Mouse (Mus musculus) right cerebral cortex, postnatal 10 days (tissue): ENCODE measurements around the gene Olfr53.
"Not testable (repeated sequence)": the region's sequence is repeated elsewhere in the genome, so short reads cannot be mapped to it uniquely, and the experiment has no call there.

Source experiments
- DNase-seq, 2 experiments: peaks; one replicate each; pipeline ENCODE4 v3.0.0; 2021; ENCODE audit warnings: low spot score in 2 of 2

Olfr53 gene

DNA sequence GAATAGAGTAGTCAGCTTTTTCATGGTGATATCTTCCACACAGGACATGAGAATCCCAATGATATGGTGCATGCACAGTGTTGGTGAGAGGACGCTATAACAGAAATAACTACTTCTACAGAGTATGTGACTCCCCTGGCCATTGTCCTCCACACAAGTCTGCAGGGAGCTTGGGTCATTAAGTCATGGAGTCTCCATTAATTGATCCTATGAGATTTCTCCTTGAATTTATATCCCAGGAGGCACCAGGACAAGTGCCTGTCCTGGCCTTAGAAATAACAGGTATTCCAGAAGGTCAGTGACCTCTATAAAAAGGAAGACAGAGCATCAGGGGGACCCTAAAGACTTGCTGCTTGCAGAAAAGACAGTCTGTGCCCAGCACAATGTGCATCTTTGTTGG lies at the start of gene Olfr53:
Gene Olfr53, plus strand, starts transcription at position 301 of the 400 bp plus-strand sequence.
- no peak for DNase-seq

DNA sequence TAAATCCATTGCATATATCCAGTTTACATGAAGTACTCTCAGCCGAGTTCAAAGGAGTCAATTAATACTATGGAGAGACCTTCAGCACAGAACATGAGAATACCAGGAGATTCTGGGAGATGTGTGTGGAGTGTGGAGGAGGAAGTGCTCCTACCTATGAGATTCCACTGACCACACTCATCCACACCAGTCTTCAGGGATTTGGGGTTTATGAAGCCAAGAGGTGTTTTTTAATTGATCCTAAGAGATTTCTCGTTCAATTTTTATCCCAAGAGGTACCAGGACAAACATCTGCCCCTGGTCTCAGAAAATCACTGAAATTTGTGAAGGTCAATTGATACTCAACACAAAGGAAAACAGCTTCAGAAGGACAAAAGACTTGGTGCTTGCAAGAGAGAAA lies 45.3 kb upstream of the Olfr53 start, which contains the start of gene Olfr46:
Gene Olfr46, plus strand, starts transcription at position 301 of the 400 bp plus-strand sequence.
- DNase-seq = not testable (repeated sequence)

DNA sequence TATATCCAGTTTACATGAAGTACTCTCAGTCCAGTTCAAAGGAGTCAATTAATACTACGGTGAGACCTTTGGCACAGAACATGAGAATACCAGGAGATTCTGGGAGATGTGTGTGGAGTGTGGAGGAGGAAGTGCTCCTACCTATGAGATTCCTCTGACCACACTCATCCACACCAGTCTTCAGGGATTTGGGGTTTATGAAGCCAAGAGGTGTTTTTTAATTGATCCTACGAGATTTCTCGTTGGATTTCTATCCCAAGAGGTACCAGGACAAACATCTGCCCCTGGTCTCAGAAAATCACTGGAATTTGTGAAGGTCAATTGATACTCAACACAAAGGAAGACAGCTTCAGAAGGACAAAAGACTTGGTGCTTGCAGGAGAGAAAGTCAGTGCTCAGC lies 17.6 kb upstream of the Olfr53 start, which contains the start of gene Olfr61:
Gene Olfr61, plus strand, starts transcription at position 301 of the 400 bp plus-strand sequence.
- not testable (repeated sequence) for DNase-seq

DNA sequence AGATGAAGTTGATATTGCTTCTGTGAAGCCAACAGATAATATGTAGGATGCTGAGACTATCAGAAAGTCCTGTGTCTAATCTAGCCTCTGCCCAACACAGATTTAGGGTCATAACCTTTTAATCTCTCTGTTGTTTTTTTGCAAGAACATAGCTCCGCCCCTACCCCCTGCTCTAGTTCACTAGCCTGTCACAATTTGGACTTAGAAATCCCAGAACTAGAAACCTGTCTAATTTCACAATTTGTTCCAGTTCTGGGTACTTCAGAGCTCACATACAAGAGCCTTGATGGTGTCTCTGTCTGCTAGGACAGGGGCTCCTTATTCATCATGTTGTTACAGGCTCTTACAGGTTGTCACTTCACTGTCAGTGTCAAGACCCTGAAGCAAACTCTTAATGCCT lies 15.7 kb upstream of the Olfr53 start:
- no peak for DNase-seq

DNA sequence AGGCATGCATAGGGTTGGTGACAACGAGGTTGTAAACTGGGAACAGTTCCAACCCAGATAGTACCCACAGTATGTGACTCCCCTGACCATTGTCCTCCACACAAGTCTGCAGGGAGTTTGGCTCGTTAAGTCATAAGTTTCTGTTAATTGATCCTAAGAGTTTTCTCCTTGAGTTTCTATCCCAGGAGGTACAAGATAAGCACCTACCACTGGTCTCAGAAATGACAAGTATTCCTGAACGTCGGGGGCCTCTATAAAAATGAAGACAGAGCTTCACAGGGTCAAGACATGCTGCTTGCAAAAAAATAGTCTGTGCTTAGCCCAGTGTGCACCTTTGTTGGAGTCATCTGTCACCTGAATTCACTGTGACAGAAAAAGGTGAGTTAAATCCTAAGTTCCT lies 13.4 kb downstream of the Olfr53 start, which contains the start of gene Olfr539:
Gene Olfr539, plus strand, starts transcription at position 301 of the 400 bp plus-strand sequence.
- no peak for DNase-seq

DNA sequence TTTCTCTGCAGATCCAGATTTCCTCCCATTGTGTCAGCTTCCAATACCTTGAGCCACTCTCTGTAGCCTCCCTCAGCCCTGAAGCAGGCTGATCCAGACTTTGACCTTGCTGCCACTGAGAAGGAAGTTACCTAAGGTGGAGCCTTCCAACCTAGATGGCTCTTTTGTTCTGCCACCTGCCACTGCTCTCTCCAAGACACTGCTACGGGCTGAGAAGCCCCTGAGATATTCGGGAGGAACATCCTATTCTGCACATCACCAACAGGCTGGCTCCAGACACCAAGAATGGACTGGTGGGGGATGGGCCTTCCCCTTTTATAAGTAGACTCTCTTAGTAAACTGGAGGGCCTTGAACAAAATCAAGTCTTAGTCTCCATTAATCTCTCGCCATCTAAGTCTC lies 24.4 kb downstream of the Olfr53 start:
- not testable (repeated sequence) for DNase-seq

DNA sequence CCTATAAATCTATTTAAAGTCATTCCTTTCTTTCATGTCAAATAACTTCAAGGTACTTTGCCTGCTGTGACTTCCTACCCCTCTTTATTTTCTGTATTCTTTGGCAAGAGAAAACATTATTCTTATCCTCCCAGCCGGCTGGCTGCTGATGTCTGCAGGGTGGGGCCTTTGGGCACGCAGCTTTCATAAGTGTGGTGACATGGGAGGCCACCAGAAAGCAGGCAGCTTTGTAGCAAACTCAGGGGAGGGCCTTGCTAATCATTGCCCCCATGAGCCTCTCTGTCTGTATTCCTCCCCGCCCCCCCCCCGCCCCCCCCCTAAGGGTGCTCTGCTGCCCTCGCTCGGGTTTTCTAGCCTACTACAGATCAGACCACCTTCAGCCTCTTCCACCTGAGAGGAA lies 29.6 kb downstream of the Olfr53 start:
- DNase-seq = no peak

DNA sequence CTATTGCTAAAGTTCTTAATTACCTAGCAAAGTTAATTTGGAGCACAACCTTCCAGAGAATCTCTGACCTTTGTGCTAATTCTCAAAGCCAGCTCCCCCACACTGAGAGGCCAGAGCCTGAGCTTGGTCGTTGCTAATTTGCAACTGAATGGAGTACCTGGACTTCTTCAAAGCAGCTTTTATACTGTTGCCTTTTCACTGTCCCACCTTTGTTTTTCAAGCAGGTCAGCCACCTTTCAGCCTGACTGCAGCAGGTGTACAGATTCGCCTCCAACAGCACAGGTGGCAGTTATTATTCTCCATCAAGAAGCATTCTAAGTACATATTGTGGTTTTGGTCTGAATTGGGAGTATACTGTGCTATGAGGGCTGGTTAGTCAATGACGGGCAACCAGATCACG lies 33.3 kb downstream of the Olfr53 start:
- not testable (repeated sequence) for DNase-seq

DNA sequence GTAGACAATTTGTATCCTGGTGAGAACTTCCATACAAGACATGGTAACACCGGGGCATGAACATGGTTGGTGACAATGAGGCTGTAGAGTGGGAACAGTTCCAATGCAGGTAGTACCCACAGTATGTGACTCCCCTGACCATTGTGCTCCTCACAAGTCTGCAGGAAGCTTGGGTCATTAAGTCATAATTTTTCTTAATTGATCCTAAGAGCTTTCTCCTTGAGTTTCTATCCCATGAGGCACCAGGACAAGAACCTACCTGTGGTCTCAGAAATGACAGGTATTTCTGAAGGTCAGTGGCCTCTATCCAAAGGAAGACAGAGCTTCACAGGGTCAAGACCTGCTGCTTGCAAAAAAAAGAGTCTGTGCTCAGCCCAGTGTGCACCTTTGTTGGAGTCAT lies 35.4 kb downstream of the Olfr53 start, which contains the start of gene Olfr45:
Gene Olfr45, plus strand, starts transcription at position 301 of the 400 bp plus-strand sequence.
- no peak for DNase-seq

DNA sequence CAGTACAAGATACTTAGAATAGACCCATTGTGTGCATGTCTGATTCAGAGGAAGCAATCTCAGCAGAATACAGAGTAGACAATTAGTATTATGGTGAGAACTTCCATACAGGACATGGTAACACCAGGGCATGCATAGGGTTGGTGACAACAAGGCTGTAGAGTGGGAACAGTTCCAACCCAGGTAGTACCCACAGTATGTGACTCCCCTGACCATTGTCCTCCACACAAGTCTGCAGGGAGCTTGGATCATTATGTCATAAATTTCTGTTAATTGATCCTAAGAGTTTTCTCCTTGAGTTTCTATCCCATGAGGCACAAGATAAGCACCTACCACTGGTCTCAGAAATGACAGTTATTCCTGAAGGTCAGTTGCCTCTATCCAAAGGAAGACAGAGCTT lies 50.7 kb downstream of the Olfr53 start, which contains the start of gene Olfr541:
Gene Olfr541, plus strand, starts transcription at position 301 of the 400 bp plus-strand sequence.
- no peak for DNase-seq
